Mouse (Mus musculus) liver, postnatal 0 days (tissue): ENCODE results near the gene Smcr8. TPM values are rescaled to one million over a fixed set of nuclear protein-coding genes. Genes with fewer than 3 reads are reported as not detected.
A peak's percentile ranks its signal among the peaks of the same experiment; 100 is the strongest.

ENCODE experiments used
- ATAC-seq: fragments of 200-750 bp; cut with Nextera tagmentation; 2 replicates; pipeline ENCODE4 v1.8.0; 2017; ENCODE audit warnings: mild to moderate bottlenecking, moderate library complexity
- DNase-seq: peaks from one replicate; pipeline ENCODE4 v3.0.0-alpha.2; 2016
- H3K27ac ChIP-seq: fragments of 300-500 bp; sonication (generic); 2 replicates; pipeline ENCODE4 v1.5.1; 2014; ENCODE audit warnings: antibody characterized with exemption, moderate library complexity, mild to moderate bottlenecking, low read depth
- H3K27me3 ChIP-seq: fragments of 300-500 bp; sonication (generic); 2 replicates; pipeline ENCODE4 v1.6.1; 2014; ENCODE audit warnings: low read length, control low read depth, mixed read lengths; ENCODE audit not compliant: insufficient read depth
- H3K36me3 ChIP-seq: fragments of 300-500 bp; sonication (generic); replicated peaks from 2 replicates; pipeline ENCODE4 v1.6.1; 2014; ENCODE audit warnings: mild to moderate bottlenecking, control low read depth, low read length, moderate library complexity, mixed read lengths; ENCODE audit not compliant: insufficient read depth
- H3K4me1 ChIP-seq: fragments of 300-500 bp; sonication (generic); 2 replicates; pipeline ENCODE4 v1.6.1; 2014; ENCODE audit warnings: antibody characterized with exemption, mild to moderate bottlenecking, control low read depth; ENCODE audit not compliant: insufficient read depth
- H3K4me2 ChIP-seq: fragments of 300-500 bp; sonication (generic); 2 replicates; pipeline ENCODE4 v1.6.1; 2014; ENCODE audit warnings: low read depth, mild to moderate bottlenecking, low read length, moderate library complexity, mixed read lengths
- H3K4me3 ChIP-seq: fragments of 300-500 bp; sonication (generic); 2 replicates; pipeline ENCODE4 v1.5.1; 2014; ENCODE audit warnings: low read depth, low read length
- H3K9ac ChIP-seq: fragments of 300-500 bp; sonication (generic); replicated peaks from 2 replicates; pipeline ENCODE4 v1.6.1; 2014; ENCODE audit warnings: mild to moderate bottlenecking, moderate library complexity
- H3K9me3 ChIP-seq: fragments of 300-500 bp; sonication (generic); 2 replicates; pipeline ENCODE4 v1.6.1; 2016; ENCODE audit warnings: mild to moderate bottlenecking, control low read depth, low read length, mixed read lengths
- CTCF ChIP-seq: sonication (generic); IDR thresholded peaks from 2 replicates; pipeline ENCODE4 v1.5.1; 2016; ENCODE audit warnings: antibody characterized with exemption, low read depth
- EP300 ChIP-seq: IDR thresholded peaks from 2 replicates; pipeline ENCODE4 v1.6.1; 2016; ENCODE audit warnings: antibody characterized with exemption, low read depth, mild to moderate bottlenecking
- WGBS: fragments of 180-500 bp; shearing (Covaris S2); extraction: QIAGEN DNeasy Blood & Tissue Kit; methylation state at CpG from one replicate; pipeline ENCODE4 v1.1.7; 2014; ENCODE audit not compliant: insufficient replicate concordance; 5-methylcytosine and 5-hydroxymethylcytosine counted together
- polyA plus RNA-seq: library from polyadenylated mRNA; unstranded; fragments of >200 nt; fragmentation: Nextera tagmentation; extraction: Ambion mirVana; gene quantifications from 2 replicates; pipeline ENCODE4 v1.2.1, GENCODE M21; 2015

Smcr8 gene
- polyA plus RNA-seq, 1 experiment from 2014 or later: 1.9 TPM

DNA sequence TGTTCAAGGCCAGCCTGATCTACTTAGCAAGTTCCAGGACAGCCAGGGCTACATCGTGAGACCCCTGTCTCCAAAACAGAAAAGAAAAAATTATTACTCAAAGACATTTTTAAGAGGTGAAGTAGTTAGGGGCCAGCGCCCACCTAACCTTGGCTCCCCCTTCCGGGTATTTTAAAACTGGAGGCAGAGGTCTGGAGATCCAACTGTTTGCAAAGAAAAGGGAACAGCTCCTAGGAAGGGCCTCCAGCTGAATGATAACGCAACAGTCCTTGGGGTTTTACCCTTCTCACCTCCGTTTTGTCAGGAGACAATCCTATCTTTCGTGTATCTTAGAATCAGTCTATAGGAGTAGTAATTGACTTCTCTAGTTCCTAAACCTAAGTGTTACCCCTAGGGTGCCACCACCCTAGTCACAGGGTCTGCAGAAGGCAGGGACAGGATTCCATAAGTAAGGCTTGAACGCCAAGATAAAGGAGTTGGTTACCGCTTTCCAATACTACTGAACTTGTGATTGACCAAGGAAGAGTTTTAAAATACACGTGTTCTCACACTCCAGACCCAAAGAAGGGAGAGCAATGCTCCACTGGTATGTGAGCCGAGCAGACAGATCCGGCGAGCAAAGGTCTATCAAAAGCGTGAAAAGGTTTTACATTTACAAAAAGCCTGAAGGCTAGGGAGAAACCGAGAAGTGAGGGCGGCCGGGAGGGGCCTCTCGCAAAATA, 1.1 kb upstream of the Smcr8 start:
- H3K4me3 ChIP-seq: peak overlapping the region; percentile 84
- no peaks in the 10 kb centered on the region; the same call in 1 of the 2 replicates for H3K36me3 ChIP-seq
- H3K4me2 ChIP-seq: peak overlapping the region; percentile 82
- H3K9ac ChIP-seq: peak overlapping the region; percentile 90
- DNase-seq: no peak
- ATAC-seq: no peak
- no peak for TF ChIP-seq EP300
- no peak for TF ChIP-seq CTCF
- H3K27ac ChIP-seq: peak overlapping the region; percentile 89
- H3K27me3 ChIP-seq: no peaks in the 10 kb centered on the region
- 2% methylated on average over 17 of the region's 17 CpGs for WGBS
- H3K4me1 ChIP-seq: peaks cover 54% of the 10 kb centered on the region
- no peaks in the 10 kb centered on the region for H3K9me3 ChIP-seq

DNA sequence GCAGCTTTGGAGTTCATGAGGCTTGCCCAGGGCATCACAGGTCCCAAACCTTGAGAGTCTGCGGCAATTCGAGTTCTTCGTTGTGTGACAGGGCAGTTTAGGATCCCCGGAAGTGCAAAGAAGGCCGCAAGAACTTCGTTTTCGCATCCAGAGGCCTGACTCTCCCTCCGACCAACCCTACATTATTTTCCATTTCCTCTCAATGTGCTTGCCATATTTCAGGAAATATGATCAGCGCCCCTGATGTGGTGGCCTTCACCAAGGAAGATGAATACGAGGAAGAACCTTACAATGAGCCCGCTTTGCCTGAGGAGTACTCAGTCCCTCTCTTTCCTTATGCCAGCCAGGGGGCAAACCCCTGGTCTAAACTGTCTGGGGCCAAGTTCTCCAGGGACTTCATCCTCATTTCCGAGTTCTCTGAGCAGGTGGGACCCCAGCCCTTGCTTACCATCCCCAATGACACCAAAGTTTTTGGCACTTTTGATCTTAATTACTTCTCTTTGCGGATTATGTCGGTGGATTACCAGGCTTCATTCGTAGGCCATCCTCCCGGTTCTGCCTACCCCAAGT, 562 bp downstream of the Smcr8 start:
- peak overlapping the region; percentile 90 for H3K9ac ChIP-seq
- peak overlapping the region; percentile 89 for H3K27ac ChIP-seq
- DNase-seq (no peak), ATAC-seq (no peak)
- H3K27me3 ChIP-seq: no peaks in the 10 kb centered on the region
- H3K4me1 ChIP-seq: peaks cover 64% of the 10 kb centered on the region
- H3K9me3 ChIP-seq: no peaks in the 10 kb centered on the region
- H3K36me3 ChIP-seq: no peaks in the 10 kb centered on the region; the same call in none of the 2 replicates
- TF ChIP-seq EP300 (no peak), CTCF (no peak)
- WGBS: 22% methylated on average over 16 of the region's 16 CpGs
- H3K4me3 ChIP-seq: peak overlapping the region; percentile 84
- H3K4me2 ChIP-seq: peak overlapping the region; percentile 82

DNA sequence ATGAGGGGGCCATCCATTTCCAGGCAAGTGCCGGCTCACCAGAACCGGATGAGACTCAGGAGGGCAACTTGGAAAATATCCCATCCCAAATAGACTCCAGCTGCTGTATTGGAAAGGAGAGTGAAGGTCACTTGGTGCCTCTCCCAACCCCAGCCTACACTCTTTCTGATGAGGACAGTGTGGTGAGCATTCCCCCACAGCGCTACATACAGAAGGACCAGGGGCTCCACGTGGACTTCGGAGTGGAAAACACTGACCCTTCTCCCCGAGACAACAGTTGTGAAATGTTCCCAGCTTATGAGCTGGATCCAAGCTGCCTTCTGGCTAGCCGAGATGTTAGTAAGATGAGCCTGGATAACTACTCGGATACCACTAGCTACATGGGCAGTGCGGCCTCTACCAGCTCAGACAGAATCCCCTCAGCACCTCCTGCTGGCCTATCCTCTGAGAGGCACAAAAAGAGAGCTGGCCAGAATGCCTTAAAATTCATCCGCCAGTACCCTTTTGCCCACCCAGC, 2.4 kb downstream of the Smcr8 start:
- Histone ChIP-seq H3K27ac (no peak overlapping the region), H3K9ac (peak overlapping the region; percentile 57), H3K4me3 (peak overlapping the region; percentile 39), H3K9me3 (no peaks in the 10 kb centered on the region), H3K36me3 (peaks cover 12% of the 10 kb centered on the region), H3K4me2 (peak overlapping the region; percentile 82), H3K4me1 (peaks cover 62% of the 10 kb centered on the region), H3K27me3 (no peaks in the 10 kb centered on the region)
- ATAC-seq (no peak), DNase-seq (no peak)
- WGBS: 78% methylated on average over 10 of the region's 10 CpGs
- no peak for TF ChIP-seq EP300
- TF ChIP-seq CTCF: 0 out of 2 replicates have a peak, but pooled peaks have one; percentile 3

DNA sequence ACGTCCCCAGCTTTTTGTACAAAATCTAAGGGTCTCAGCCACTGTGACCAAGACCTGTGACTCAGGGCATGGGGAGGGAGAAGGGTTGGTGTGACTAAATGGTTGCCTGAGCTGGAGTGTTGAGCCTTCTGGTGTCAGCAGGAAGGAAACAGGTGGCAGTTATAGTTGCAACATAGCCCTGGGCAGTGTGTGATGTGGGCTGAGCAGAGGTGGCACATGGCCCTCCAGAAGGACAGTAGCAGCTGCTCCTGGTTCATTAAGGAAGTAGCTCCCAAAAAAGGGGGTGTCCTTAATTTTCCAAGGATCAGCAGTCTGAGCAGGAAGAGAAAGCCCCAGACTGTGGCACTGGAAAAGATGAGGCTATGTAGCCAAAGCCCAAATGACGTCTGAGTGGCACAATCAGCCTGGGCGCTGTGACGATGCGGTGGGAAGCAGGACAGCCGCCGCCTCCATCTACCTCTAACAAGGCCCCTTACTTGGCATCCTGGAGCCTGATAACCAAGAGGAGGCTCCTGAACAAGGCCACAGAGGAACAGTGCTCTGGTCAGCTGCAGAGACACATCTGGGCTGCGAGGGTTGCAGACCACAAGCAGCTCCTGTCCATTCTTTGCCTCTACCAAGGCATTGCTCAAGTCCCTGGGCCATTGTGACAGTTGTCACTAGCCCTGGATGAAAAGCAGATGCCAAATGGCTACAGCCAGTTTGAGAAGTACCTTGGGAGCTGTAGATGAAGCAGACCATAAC, 7.0 kb downstream of the Smcr8 start:
- DNase-seq (no peak), ATAC-seq (no peak)
- 77% methylated on average over 8 of the region's 8 CpGs for WGBS
- H3K4me1 ChIP-seq: peaks cover 34% of the 10 kb centered on the region
- H3K9me3 ChIP-seq: no peaks in the 10 kb centered on the region
- TF ChIP-seq EP300 (no peak), CTCF (no peak)
- H3K27ac ChIP-seq: no peak overlapping the region; the same call in 1 of the 2 replicates
- no peaks in the 10 kb centered on the region for H3K27me3 ChIP-seq
- no peak overlapping the region for H3K9ac ChIP-seq
- no peak overlapping the region for H3K4me3 ChIP-seq
- peaks cover 43% of the 10 kb centered on the region for H3K36me3 ChIP-seq
- no peak overlapping the region for H3K4me2 ChIP-seq

DNA sequence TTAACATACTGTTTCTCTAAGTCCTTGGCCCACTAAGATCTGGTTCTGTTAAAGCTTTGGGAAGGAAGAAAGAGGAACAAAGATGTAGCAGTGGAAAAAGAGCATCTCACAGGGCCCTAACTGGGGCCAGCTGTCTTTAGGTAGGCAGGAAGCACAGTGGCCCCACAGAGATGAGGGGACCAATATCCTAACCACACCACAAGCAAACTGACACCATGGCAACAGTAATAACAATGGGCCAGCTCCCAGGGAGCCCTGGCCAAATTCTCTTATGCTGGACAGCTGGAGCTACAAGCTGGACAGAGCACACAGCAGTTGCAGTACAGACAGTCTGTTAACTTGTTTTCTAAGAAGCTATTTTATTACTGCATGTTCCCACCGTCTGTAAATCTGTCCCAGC, 10.3 kb downstream of the Smcr8 start:
- Histone ChIP-seq H3K4me2 (no peak overlapping the region), H3K27ac (no peak overlapping the region), H3K9ac (no peak overlapping the region), H3K4me1 (peaks cover 7% of the 10 kb centered on the region; the same call in 1 of the 2 replicates), H3K27me3 (no peaks in the 10 kb centered on the region), H3K9me3 (no peaks in the 10 kb centered on the region), H3K4me3 (no peak overlapping the region), H3K36me3 (peaks cover 59% of the 10 kb centered on the region)
- DNase-seq: no peak
- no peak for TF ChIP-seq EP300
- no peak for TF ChIP-seq CTCF
- 69% methylated on average over 1 of the region's 1 CpGs for WGBS
- no peak for ATAC-seq

DNA sequence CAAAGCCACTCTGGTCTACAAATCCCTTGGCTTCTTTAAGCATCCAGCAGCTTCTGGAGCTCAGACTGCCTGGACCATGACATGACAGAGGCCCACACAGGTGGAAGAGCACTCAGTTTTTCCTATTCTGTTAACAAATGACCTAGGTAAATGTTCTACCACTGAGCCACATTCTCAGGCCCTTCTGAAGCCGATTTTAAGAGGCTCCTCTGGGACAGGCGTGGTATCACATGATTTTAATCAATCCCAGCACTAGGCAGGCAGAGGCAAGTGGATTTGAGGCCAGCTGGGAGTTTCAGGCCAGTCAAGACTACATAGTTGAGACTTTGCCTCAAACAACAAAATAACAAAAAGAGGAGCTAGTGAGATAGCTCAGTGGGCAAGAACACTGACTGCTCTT, 13.1 kb downstream of the Smcr8 start:
- peaks cover 53% of the 10 kb centered on the region for H3K36me3 ChIP-seq
- H3K4me2 ChIP-seq: no peak overlapping the region
- no peaks in the 10 kb centered on the region for H3K4me1 ChIP-seq
- no peak overlapping the region for H3K27ac ChIP-seq
- no peak overlapping the region for H3K9ac ChIP-seq
- no peak overlapping the region for H3K4me3 ChIP-seq
- no peak for ATAC-seq
- DNase-seq: no peak
- H3K9me3 ChIP-seq: no peaks in the 10 kb centered on the region
- WGBS: 67% methylated on average over 2 of the region's 2 CpGs
- TF ChIP-seq CTCF (no peak), EP300 (no peak)
- no peaks in the 10 kb centered on the region for H3K27me3 ChIP-seq
